Comparison of ENCODE assay signal across 10 mouse cellular contexts in genomic region chr2:29216286-29217012, GRCm38 (mm10). TPM values are rescaled to one million over a fixed set of nuclear protein-coding genes. Genes with fewer than 3 reads are reported as not detected.
DNase-seq lines count a peak whose midpoint lies in the region; ATAC-seq and TF ChIP-seq lines count a peak whose summit lies in the region.
"Had no signal": no experiment of that assay in that cellular context is flagged by ENCODE, and none has a peak within 500 bp of the region (broad histone marks: within the 10 kb centered on the region; RNA-seq: fewer than 3 reads in every experiment).

No protein-coding gene starts in this region.

- 55% methylated on average over 8 of the region's 8 CpGs for WGBS in liver, postnatal 0 days (ENCODE audit: insufficient replicate concordance)
- 55% methylated on average over 8 of the region's 8 CpGs for WGBS in liver, embryonic 11.5 days
- 50% methylated on average over 8 of the region's 8 CpGs for WGBS in forebrain, embryonic 11.5 days

- no peak overlapping the region for H3K9ac ChIP-seq in liver, postnatal 0 days (replicated peaks)
- H3K9ac ChIP-seq in liver, embryonic 11.5 days (ENCODE audit: low read depth, low read length), result no peak overlapping the region
- no peak overlapping the region for H3K9ac ChIP-seq in forebrain, embryonic 11.5 days (ENCODE audit: low read length)
- H3K9ac ChIP-seq: embryonic facial prominence, embryonic 13.5 days; limb, embryonic 13.5 days had no signal

- no peak for TF ChIP-seq EP300 in liver, postnatal 0 days (IDR thresholded peaks at IDR 0.05; ENCODE audit: low read depth)

- TF ChIP-seq CTCF in liver, postnatal 0 days (IDR thresholded peaks at IDR 0.05; ENCODE audit: low read depth), result peak; percentile 40

- no peaks in the 10 kb centered on the region for H3K4me1 ChIP-seq in liver, postnatal 0 days (ENCODE audit: insufficient read depth)
- H3K4me1 ChIP-seq in liver, embryonic 11.5 days (replicated peaks; ENCODE audit: control insufficient read depth, insufficient read depth, low read length), result no peaks in the 10 kb centered on the region
- 0 out of 2 replicates have a peak, but pooled peaks cover 3% of the 10 kb centered on the region for H3K4me1 ChIP-seq in brown adipose tissue, adult 24 weeks (ENCODE audit: control insufficient read depth, insufficient read depth, insufficient read length, low read length)
- 0 out of 2 replicates have a peak, but pooled peaks cover 2% of the 10 kb centered on the region for H3K4me1 ChIP-seq in forebrain, embryonic 11.5 days (replicated peaks; ENCODE audit: control insufficient read depth, insufficient read depth, low read length)
- H3K4me1 ChIP-seq: embryonic facial prominence, embryonic 13.5 days; limb, embryonic 13.5 days had no signal

- no peak for DNase-seq in liver, postnatal 0 days
- DNase-seq in liver, embryonic 11.5 days (ENCODE audit: low spot score), result no peak
- DNase-seq in Muller cell, postnatal 12 days (ENCODE audit: inconsistent ontology term), result peak; percentile 60
- peak; percentile 84 for DNase-seq in gastrocnemius, postnatal 14 days
- DNase-seq in kidney, postnatal 4 days, result peak; percentile 72 to 76
- DNase-seq in forebrain, embryonic 11.5 days (ENCODE audit: low spot score), result no peak
- DNase-seq in left cerebral cortex, adult 11 months (ENCODE audit: low spot score), result no peak

- no peak overlapping the region for H3K4me2 ChIP-seq in liver, postnatal 0 days (ENCODE audit: low read depth, low read length)
- H3K4me2 ChIP-seq in liver, embryonic 11.5 days, result no peak overlapping the region
- no peak overlapping the region for H3K4me2 ChIP-seq in forebrain, embryonic 11.5 days (ENCODE audit: low read depth, low read length, severe bottlenecking)
- H3K4me2 ChIP-seq: embryonic facial prominence, embryonic 13.5 days; limb, embryonic 13.5 days had no signal

- H3K27me3 ChIP-seq in liver, postnatal 0 days (ENCODE audit: insufficient read depth, low read length), result no peaks in the 10 kb centered on the region
- no peaks in the 10 kb centered on the region for H3K27me3 ChIP-seq in liver, embryonic 11.5 days (replicated peaks; ENCODE audit: control insufficient read depth, insufficient read depth, low read length)
- H3K27me3 ChIP-seq in forebrain, embryonic 11.5 days (ENCODE audit: control insufficient read depth, insufficient read depth, low read length), result no peaks in the 10 kb centered on the region
- H3K27me3 ChIP-seq: embryonic facial prominence, embryonic 13.5 days; limb, embryonic 13.5 days had no signal

- no peaks in the 10 kb centered on the region for H3K36me3 ChIP-seq in liver, postnatal 0 days (replicated peaks; ENCODE audit: insufficient read depth, low read length)
- H3K36me3 ChIP-seq in liver, embryonic 11.5 days (ENCODE audit: control insufficient read depth, insufficient read depth, low read length), result no peaks in the 10 kb centered on the region
- H3K36me3 ChIP-seq in forebrain, embryonic 11.5 days (ENCODE audit: control insufficient read depth, insufficient read depth, low read length), result no peaks in the 10 kb centered on the region
- H3K36me3 ChIP-seq: embryonic facial prominence, embryonic 13.5 days; limb, embryonic 13.5 days had no signal

- H3K4me3 ChIP-seq in liver, postnatal 0 days (ENCODE audit: low read depth, low read length), result no peak overlapping the region
- no peak overlapping the region for H3K4me3 ChIP-seq in liver, embryonic 11.5 days (ENCODE audit: low read depth, low read length)
- no peak overlapping the region for H3K4me3 ChIP-seq in brown adipose tissue, adult 24 weeks (ENCODE audit: insufficient read depth, low read depth, low read length)
- no peak overlapping the region for H3K4me3 ChIP-seq in forebrain, embryonic 11.5 days (ENCODE audit: low read depth, low read length)
- H3K4me3 ChIP-seq: embryonic facial prominence, embryonic 13.5 days; limb, embryonic 13.5 days had no signal

- H3K27ac ChIP-seq in liver, postnatal 0 days (ENCODE audit: low read depth), result no peak overlapping the region
- no peak overlapping the region for H3K27ac ChIP-seq in liver, embryonic 11.5 days (ENCODE audit: low read depth, low read length)
- H3K27ac ChIP-seq in brown adipose tissue, adult 24 weeks (replicated peaks; ENCODE audit: low read depth, low read length), result peak overlapping the region; percentile 98
- no peak overlapping the region for H3K27ac ChIP-seq in forebrain, embryonic 11.5 days (ENCODE audit: low read depth, low read length)
- H3K27ac ChIP-seq: embryonic facial prominence, embryonic 13.5 days; limb, embryonic 13.5 days had no signal

- ATAC-seq in liver, postnatal 0 days, result no peak
- ATAC-seq in liver, embryonic 11.5 days (replicated peaks; ENCODE audit: low FRiP score), result no peak
- no peak for ATAC-seq in forebrain, embryonic 11.5 days (replicated peaks; ENCODE audit: low FRiP score)

- intact Hi-C loops in gastrocnemius, postnatal 14 days (cut with DNase I; ENCODE audit: low total_unique reads), result no loop called here

- no peaks in the 10 kb centered on the region for H3K9me3 ChIP-seq in liver, postnatal 0 days (ENCODE audit: low read length)
- H3K9me3 ChIP-seq in liver, embryonic 11.5 days (ENCODE audit: control insufficient read depth, low read length), result no peaks in the 10 kb centered on the region
- no peaks in the 10 kb centered on the region for H3K9me3 ChIP-seq in forebrain, embryonic 11.5 days (ENCODE audit: control insufficient read depth, low read length)
- H3K9me3 ChIP-seq: embryonic facial prominence, embryonic 13.5 days; limb, embryonic 13.5 days had no signal

RNA-seq across cellular contexts. Expression of gene Ntng2, which starts 36.4 kb away (rescaled TPM):
- polyA plus RNA-seq in liver, postnatal 0 days (2015; fragmentation: Nextera tagmentation; extraction: Ambion mirVana), result 0.27 and 0.38 TPM in 2 replicates
- not detected in 2 replicates for polyA plus RNA-seq in liver, embryonic 11.5 days (2014; fragmentation: Nextera tagmentation; extraction: Ambion mirVana)
- 5.6 and 10.0 TPM in 2 replicates for polyA plus RNA-seq in brown adipose tissue, adult 24 weeks (2012; ENCODE audit: insufficient read depth, insufficient read length, missing spikeins)
- total RNA-seq in gastrocnemius, postnatal 14 days (2021), result 10 to 100 TPM; 24.2 to 28.2 TPM
- 1.6 and 2.4 TPM in 2 replicates for polyA plus RNA-seq in forebrain, embryonic 11.5 days (2014; fragmentation: Nextera tagmentation; extraction: Ambion mirVana)

Comparison
In these comparisons a context has a peak if more than half of its experiments do, and no peak if none do; other contexts are left out.
1. DNase-seq: peak in Muller cell, postnatal 12 days (single experiment), gastrocnemius, postnatal 14 days (single experiment) and kidney, postnatal 4 days (2 of 2); none in liver, postnatal 0 days (single experiment), liver, embryonic 11.5 days (single experiment), forebrain, embryonic 11.5 days (single experiment) and left cerebral cortex, adult 11 months (single experiment).